Mouse (Mus musculus): ENCODE measurements around the gene Wsb2.

- TF ChIP-seq CHD2 (IDR thresholded peaks at IDR 0.05; ENCODE audit: low read depth, low read length), result no peak
- no peak for TF ChIP-seq HCFC1 (IDR thresholded peaks at IDR 0.05; ENCODE audit: borderline replicate concordance, insufficient read depth, low read length)
- no peak for TF ChIP-seq MAFK (IDR thresholded peaks at IDR 0.05; ENCODE audit: insufficient read depth, low read depth, low read length)
Measured at GRCm38 (mm10) chr5:117388296-117388751, 31.2 kb downstream of the Wsb2 start.

Measured in ES-E14 (cell line).